Mouse (Mus musculus) thymus, postnatal 10 days (tissue): ENCODE data around the gene Vgll4.

ENCODE experiments used
- DNase-seq, 2 experiments: peaks; one replicate each; pipeline ENCODE4 v3.0.0; 2021; ENCODE audit warnings: low spot score in 2 of 2

The Vgll4 gene

GRCm38 (mm10) chr6:114918994-114919393 lies 50.8 kb downstream of the Vgll4 start:
- no peak for DNase-seq

GRCm38 (mm10) chr6:114917770-114918635 lies 51.8 kb downstream of the Vgll4 start:
- DNase-seq, result no peak

- DNase-seq, result no peak
Measured at GRCm38 (mm10) chr6:114917129-114917528, 52.7 kb downstream of the Vgll4 start.

GRCm38 (mm10) chr6:114916715-114916992 lies 53.1 kb downstream of the Vgll4 start:
- no peak for DNase-seq

GRCm38 (mm10) chr6:114915915-114916714 lies 53.7 kb downstream of the Vgll4 start:
- DNase-seq, result no peak

- DNase-seq, result no peak
Measured at GRCm38 (mm10) chr6:114914041-114914716, 55.6 kb downstream of the Vgll4 start.

- no peak for DNase-seq
Measured at GRCm38 (mm10) chr6:114913142-114913541, 56.7 kb downstream of the Vgll4 start.

GRCm38 (mm10) chr6:114911540-114911939 lies 58.3 kb downstream of the Vgll4 start:
- DNase-seq, result no peak

- no peak for DNase-seq
Measured at GRCm38 (mm10) chr6:114909801-114910200, 60.0 kb downstream of the Vgll4 start.

- no peak for DNase-seq
Measured at GRCm38 (mm10) chr6:114907459-114907858, 62.3 kb downstream of the Vgll4 start.

- DNase-seq, result no peak
Measured at GRCm38 (mm10) chr6:114906209-114906608, 63.6 kb downstream of the Vgll4 start.

- DNase-seq, result no peak
Measured at GRCm38 (mm10) chr6:114905253-114906028, 64.4 kb downstream of the Vgll4 start.

- DNase-seq, result no peak
Measured at GRCm38 (mm10) chr6:114904818-114905217, 65.0 kb downstream of the Vgll4 start.

GRCm38 (mm10) chr6:114904233-114904632 lies 65.6 kb downstream of the Vgll4 start:
- DNase-seq, result no peak

GRCm38 (mm10) chr6:114901921-114902320 lies 67.9 kb downstream of the Vgll4 start:
- no peak for DNase-seq

GRCm38 (mm10) chr6:114901321-114901824 lies 68.4 kb downstream of the Vgll4 start:
- DNase-seq, result no peak

- DNase-seq, result no peak
Measured at GRCm38 (mm10) chr6:114900194-114900593, 69.6 kb downstream of the Vgll4 start.

GRCm38 (mm10) chr6:114899652-114900051 lies 70.1 kb downstream of the Vgll4 start:
- DNase-seq, result no peak

GRCm38 (mm10) chr6:114898949-114899348 lies 70.8 kb downstream of the Vgll4 start:
- DNase-seq, result no peak

- no peak for DNase-seq
Measured at GRCm38 (mm10) chr6:114896281-114896680, 73.5 kb downstream of the Vgll4 start.

- DNase-seq, result no peak
Measured at GRCm38 (mm10) chr6:114895191-114895590, 74.6 kb downstream of the Vgll4 start.
